Mouse (Mus musculus): ENCODE data around the gene Smurf1.

GRCm38 (mm10) chr5:144875892-144876291, 89.8 kb downstream of the Smurf1 start:
- TF ChIP-seq POLR2A (IDR thresholded peaks at IDR 0.05; ENCODE audit: low read depth, low read length) (no peak), CTCF (conservative IDR thresholded peaks at IDR 0.05 in 1 of 2, IDR thresholded peaks at IDR 0.05 in 1 of 2; ENCODE audit: low read depth in 2 of 2, low read length in 2 of 2) (peak; percentile 74 to 96), MEF2A (IDR thresholded peaks at IDR 0.05; ENCODE audit: borderline replicate concordance, low read depth, low read length) (no peak), MAFK (IDR thresholded peaks at IDR 0.05; ENCODE audit: insufficient replicate concordance, low read length) (no peak), E2F4 (IDR thresholded peaks at IDR 0.05; ENCODE audit: insufficient replicate concordance, low read depth, low read length) (no peak), TCF12 (IDR thresholded peaks at IDR 0.05; ENCODE audit: low read depth, low read length) (no peak), POLR2AphosphoS2 (IDR thresholded peaks at IDR 0.05; ENCODE audit: low read depth, low read length) (no peak), EP300 (IDR thresholded peaks at IDR 0.05; ENCODE audit: low read length) (no peak), CHD2 (IDR thresholded peaks at IDR 0.05; ENCODE audit: low read length) (no peak), JUND (conservative IDR thresholded peaks at IDR 0.05; ENCODE audit: low read depth, low read length) (no peak), PAX5 (IDR thresholded peaks at IDR 0.05; ENCODE audit: low read length) (no peak), TBP (conservative IDR thresholded peaks at IDR 0.05; ENCODE audit: low read depth, low read length) (no peak)

Measured in CH12.LX (cell line).